Mouse (Mus musculus) neutrophil, adult 5-6 weeks (primary cell): ENCODE measurements around the gene Cog7. TPM values are rescaled to one million over a fixed set of nuclear protein-coding genes. Genes with fewer than 3 reads are reported as not detected.

ENCODE experiments used
- ATAC-seq: fragments of 151-379, 151-347 bp; 2 replicates; pipeline ENCODE4 v1.8.0; 2017; ENCODE audit warnings: mild to moderate bottlenecking, moderate TSS enrichment; ENCODE audit not compliant: insufficient number of reproducible peaks, poor library complexity, low FRiP score, severe bottlenecking; ENCODE audit errors: extremely low read depth
- total RNA-seq: library from RNA; stranded (forward); fragments of 200-1000 nt; gene quantifications from 2 replicates; pipeline ENCODE4 v1.2.3, GENCODE M21; 2017

Cog7 gene
- 8.0 and 9.5 TPM in 2 replicates for total RNA-seq

GRCm38 (mm10) chr7:121981307-121981871 is at the start of gene Cog7:
Cog7 (minus strand) TSS chr7:121981711.
- peak; percentile 91 for ATAC-seq

- no peak for ATAC-seq
Observed at GRCm38 (mm10) chr7:122022131-122022530, 40.6 kb upstream of the Cog7 start.

GRCm38 (mm10) chr7:122020667-122021354 is 39.3 kb upstream of the Cog7 start, which contains the start of gene Gga2:
Gga2 (minus strand) TSS chr7:122021222.
- ATAC-seq: peak; percentile 63

- no peak for ATAC-seq
Observed at GRCm38 (mm10) chr7:122020273-122020666, 38.8 kb upstream of the Cog7 start.

- no peak for ATAC-seq
Observed at GRCm38 (mm10) chr7:122018978-122019377, 37.5 kb upstream of the Cog7 start.

- ATAC-seq: peak; percentile 66
Observed at GRCm38 (mm10) chr7:122018247-122018646, 36.7 kb upstream of the Cog7 start.

GRCm38 (mm10) chr7:122015734-122016133 is 34.2 kb upstream of the Cog7 start:
- no peak for ATAC-seq

GRCm38 (mm10) chr7:122015105-122015504 is 33.6 kb upstream of the Cog7 start:
- ATAC-seq: no peak

GRCm38 (mm10) chr7:122012949-122013348 is 31.4 kb upstream of the Cog7 start:
- ATAC-seq: no peak

- no peak for ATAC-seq
Observed at GRCm38 (mm10) chr7:122012370-122012769, 30.9 kb upstream of the Cog7 start.

GRCm38 (mm10) chr7:122000396-122000795 is 18.9 kb upstream of the Cog7 start:
- no peak for ATAC-seq

GRCm38 (mm10) chr7:121995961-121996360 is 14.4 kb upstream of the Cog7 start:
- ATAC-seq: no peak

GRCm38 (mm10) chr7:121975031-121975430 is 6.5 kb downstream of the Cog7 start:
- peak; percentile 42 for ATAC-seq

GRCm38 (mm10) chr7:121971698-121972097 is 9.8 kb downstream of the Cog7 start:
- ATAC-seq: no peak

GRCm38 (mm10) chr7:121970250-121970649 is 11.3 kb downstream of the Cog7 start:
- no peak for ATAC-seq

- ATAC-seq: no peak
Observed at GRCm38 (mm10) chr7:121968816-121969215, 12.7 kb downstream of the Cog7 start.

GRCm38 (mm10) chr7:121968242-121968641 is 13.3 kb downstream of the Cog7 start:
- no peak for ATAC-seq

GRCm38 (mm10) chr7:121966169-121966568 is 15.3 kb downstream of the Cog7 start:
- ATAC-seq: no peak

- no peak for ATAC-seq
Observed at GRCm38 (mm10) chr7:121963883-121964398, 17.6 kb downstream of the Cog7 start.

GRCm38 (mm10) chr7:121962571-121962959 is 18.9 kb downstream of the Cog7 start:
- no peak for ATAC-seq
